Mouse (Mus musculus) neural tube, embryonic 12.5 days (tissue): ENCODE data around the gene Rbms1. TPM values are rescaled to one million over a fixed set of nuclear protein-coding genes. Genes with fewer than 3 reads are reported as not detected.

Experiments
- ATAC-seq: fragments of 200-750 bp; cut with Nextera tagmentation; 2 replicates; pipeline ENCODE4 v1.8.0; 2017; ENCODE audit warnings: low read depth, mild to moderate bottlenecking, moderate TSS enrichment, moderate library complexity; ENCODE audit not compliant: low FRiP score
- H3K27ac ChIP-seq: fragments of 300-500 bp; sonication (generic); 2 replicates; pipeline ENCODE4 v1.5.1; 2016
- H3K27me3 ChIP-seq: fragments of 300-500 bp; sonication (generic); replicated peaks from 2 replicates; pipeline ENCODE4 v1.6.1; 2016; ENCODE audit warnings: mild to moderate bottlenecking
- H3K36me3 ChIP-seq: fragments of 300-500 bp; sonication (generic); 2 replicates; pipeline ENCODE4 v1.6.1; 2016; ENCODE audit warnings: mild to moderate bottlenecking
- H3K4me1 ChIP-seq: fragments of 300-500 bp; sonication (generic); 2 replicates; pipeline ENCODE4 v1.6.1; 2016
- H3K4me2 ChIP-seq: fragments of 300-500 bp; sonication (generic); replicated peaks from 2 replicates; pipeline ENCODE4 v1.6.1; 2016; ENCODE audit warnings: mild to moderate bottlenecking
- H3K4me3 ChIP-seq: fragments of 300-500 bp; sonication (generic); 2 replicates; pipeline ENCODE4 v1.5.1; 2016
- H3K9ac ChIP-seq: fragments of 300-500 bp; sonication (generic); 2 replicates; pipeline ENCODE4 v1.6.1; 2016; ENCODE audit warnings: mild to moderate bottlenecking
- H3K9me3 ChIP-seq: fragments of 300-500 bp; sonication (generic); 2 replicates; pipeline ENCODE4 v1.6.1; 2016; ENCODE audit warnings: mild to moderate bottlenecking
- WGBS: fragments of 180-500 bp; shearing (Covaris S2); methylation state at CpG from one replicate; pipeline ENCODE4 v1.1.7; 2016; 5-methylcytosine and 5-hydroxymethylcytosine counted together
- polyA plus RNA-seq: library from polyadenylated mRNA; unstranded; fragments of >200 nt; fragmentation: Nextera tagmentation; extraction: Ambion mirVana; gene quantifications from 2 replicates; pipeline ENCODE4 v1.2.1, GENCODE M21; 2016

The Rbms1 gene
- polyA plus RNA-seq, 1 experiment from 2014 or later: 79.3 TPM

DNA sequence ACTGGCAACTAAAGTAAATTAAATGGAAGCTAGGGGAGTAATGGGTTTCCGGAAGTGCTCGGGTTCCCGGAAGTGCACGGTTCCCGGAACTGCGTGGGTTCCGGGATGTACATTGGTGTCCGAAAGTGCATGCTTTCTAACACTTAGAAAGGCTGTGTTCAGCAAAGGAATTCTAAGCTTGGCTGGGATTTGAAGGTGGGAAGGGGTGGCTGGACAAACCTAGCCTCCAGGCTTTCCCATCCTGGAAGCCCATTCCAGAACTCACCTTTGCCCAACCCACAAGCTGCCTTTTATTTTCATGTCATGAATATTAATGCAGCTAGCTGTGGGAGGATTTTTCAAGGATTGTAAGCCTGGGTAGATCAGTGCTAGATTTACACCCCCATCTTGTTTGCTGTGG lies 51.3 kb downstream of the Rbms1 start:
- ATAC-seq: no peak
- 85% methylated on average over 8 of the region's 8 CpGs for WGBS
- H3K27me3 ChIP-seq: no peaks in the 10 kb centered on the region

DNA sequence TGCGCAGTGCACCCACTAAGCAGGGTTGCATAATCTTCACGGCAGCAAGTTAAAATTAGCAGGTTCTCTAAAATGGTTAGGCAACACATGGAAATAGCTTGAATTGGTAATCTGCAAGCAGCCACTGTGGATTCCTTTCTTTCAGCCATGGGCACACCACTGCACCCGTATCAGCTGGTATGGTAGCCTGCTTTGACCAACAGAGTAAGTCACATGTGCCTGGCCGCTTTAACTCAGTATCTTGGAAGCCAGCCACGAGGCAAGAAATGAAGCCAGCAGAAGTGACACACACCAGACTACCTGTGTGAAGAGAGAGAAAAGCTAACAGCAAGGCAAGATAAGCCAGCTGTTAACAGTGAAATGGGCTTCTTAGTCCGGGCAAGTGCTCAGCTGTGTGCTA lies 52.2 kb downstream of the Rbms1 start:
- H3K27ac ChIP-seq: no peak overlapping the region
- no peak for ATAC-seq
- no peak overlapping the region for H3K4me2 ChIP-seq
- no peaks in the 10 kb centered on the region for H3K9me3 ChIP-seq
- H3K36me3 ChIP-seq: no peaks in the 10 kb centered on the region
- no peak overlapping the region for H3K4me3 ChIP-seq
- H3K4me1 ChIP-seq: peaks cover 18% of the 10 kb centered on the region
- no peak overlapping the region for H3K9ac ChIP-seq
- H3K27me3 ChIP-seq: no peaks in the 10 kb centered on the region
- WGBS: 88% methylated on average over 6 of the region's 6 CpGs

More for the DNA sequence above, 51.3 kb downstream of the Rbms1 start:
- Histone ChIP-seq H3K4me3 (no peak overlapping the region), H3K4me2 (no peak overlapping the region), H3K9me3 (no peaks in the 10 kb centered on the region), H3K36me3 (no peaks in the 10 kb centered on the region), H3K9ac (no peak overlapping the region), H3K4me1 (peaks cover 18% of the 10 kb centered on the region), H3K27ac (no peak overlapping the region)

DNA sequence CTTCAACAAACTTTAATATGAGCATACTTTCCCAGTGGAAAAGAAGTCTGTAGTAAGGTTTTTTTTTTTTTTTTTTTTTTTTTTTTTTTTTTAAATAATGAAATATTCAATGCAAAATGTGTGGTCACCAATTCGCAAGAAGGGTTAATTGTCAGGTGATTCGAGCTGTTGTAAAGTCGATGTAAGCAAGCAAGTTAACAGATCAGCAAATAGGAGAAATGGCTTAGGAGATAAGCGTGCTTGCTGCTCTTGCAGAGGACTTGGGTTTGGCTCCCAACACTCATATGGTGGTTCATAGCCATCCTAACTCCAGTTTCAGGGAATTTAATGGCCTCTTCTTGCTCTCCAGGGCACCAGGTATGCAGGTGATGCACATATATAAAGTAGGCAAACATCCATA lies 54.4 kb downstream of the Rbms1 start:
- no peak for ATAC-seq
- H3K9me3 ChIP-seq: no peaks in the 10 kb centered on the region
- H3K36me3 ChIP-seq: no peaks in the 10 kb centered on the region
- H3K27me3 ChIP-seq: no peaks in the 10 kb centered on the region
- no peak overlapping the region for H3K4me3 ChIP-seq
- no peak overlapping the region for H3K4me2 ChIP-seq
- 93% methylated on average over 4 of the region's 4 CpGs for WGBS
- H3K27ac ChIP-seq: no peak overlapping the region
- H3K9ac ChIP-seq: no peak overlapping the region
- peaks cover 18% of the 10 kb centered on the region for H3K4me1 ChIP-seq

DNA sequence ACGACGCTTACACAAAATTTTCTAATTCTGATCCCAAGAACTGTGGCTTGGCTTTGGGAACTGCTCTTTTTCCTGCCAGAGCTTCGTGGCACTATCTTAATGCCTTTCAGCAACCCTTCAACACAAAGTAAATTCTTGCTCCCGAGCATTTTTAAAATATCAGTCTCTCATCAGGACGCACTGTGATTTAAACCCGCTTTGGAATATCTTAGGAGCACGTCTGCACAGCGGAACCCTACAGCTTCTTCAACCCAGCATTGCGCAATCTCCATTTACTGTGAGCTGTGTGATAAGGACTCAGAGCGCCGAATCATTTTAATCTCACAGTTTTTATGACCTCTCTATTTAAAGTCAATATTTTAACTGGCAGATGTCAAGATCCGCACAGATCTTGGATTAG lies 54.9 kb downstream of the Rbms1 start:
- 91% methylated on average over 12 of the region's 12 CpGs for WGBS

DNA sequence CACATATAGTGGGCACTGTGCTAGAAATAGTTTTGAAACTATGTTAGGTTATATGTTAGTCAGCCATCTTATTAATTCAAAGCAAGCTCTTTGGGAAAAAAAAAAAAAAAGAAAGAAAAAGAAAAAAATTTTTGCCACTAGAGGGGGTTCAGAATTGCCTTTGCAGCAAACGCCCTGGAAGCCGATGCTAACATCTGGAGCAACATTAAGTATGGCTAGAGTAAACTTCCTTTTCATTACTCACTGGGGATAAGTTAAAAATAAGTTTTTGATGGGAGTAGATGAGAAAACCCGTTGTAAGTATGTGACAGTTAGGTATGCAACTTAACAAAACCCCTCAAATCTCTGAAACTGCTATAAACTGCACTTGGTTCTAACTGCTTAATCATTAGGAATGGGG lies 57.7 kb downstream of the Rbms1 start:
- no peak for ATAC-seq

More for the DNA sequence above, 54.9 kb downstream of the Rbms1 start:
- Histone ChIP-seq H3K4me1 (peaks cover 14% of the 10 kb centered on the region), H3K27me3 (no peaks in the 10 kb centered on the region), H3K9me3 (no peaks in the 10 kb centered on the region), H3K4me3 (no peak overlapping the region), H3K27ac (no peak overlapping the region), H3K4me2 (no peak overlapping the region), H3K9ac (no peak overlapping the region), H3K36me3 (no peaks in the 10 kb centered on the region)
- ATAC-seq: no peak

DNA sequence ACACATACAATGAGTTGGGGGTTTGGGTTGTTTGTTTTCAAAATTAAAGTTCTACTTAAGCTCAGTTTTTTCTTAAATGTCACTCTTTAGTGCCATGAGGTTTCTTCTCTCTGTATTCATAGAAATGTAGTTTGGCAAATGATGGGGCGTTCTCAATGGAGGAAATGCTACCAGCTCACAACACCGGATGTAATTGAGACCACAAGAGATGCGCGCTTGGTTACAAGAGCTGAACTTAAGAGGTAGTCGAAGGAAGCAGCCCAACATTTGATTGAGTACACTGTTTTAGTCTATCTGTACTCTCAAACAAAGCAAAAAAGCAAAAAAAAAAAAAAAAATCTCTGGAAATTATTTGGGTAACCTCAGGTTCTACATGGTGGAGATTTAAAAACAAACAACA lies 58.9 kb downstream of the Rbms1 start:
- no peaks in the 10 kb centered on the region for H3K36me3 ChIP-seq
- WGBS: 89% methylated on average over 5 of the region's 5 CpGs
- H3K4me1 ChIP-seq: no peaks in the 10 kb centered on the region

More for the DNA sequence above, 57.7 kb downstream of the Rbms1 start:
- WGBS: 41% methylated on average over 3 of the region's 3 CpGs
- Histone ChIP-seq H3K27ac (no peak overlapping the region), H3K9me3 (no peaks in the 10 kb centered on the region), H3K9ac (no peak overlapping the region), H3K27me3 (no peaks in the 10 kb centered on the region), H3K4me3 (no peak overlapping the region), H3K4me2 (no peak overlapping the region), H3K4me1 (no peaks in the 10 kb centered on the region), H3K36me3 (no peaks in the 10 kb centered on the region)

DNA sequence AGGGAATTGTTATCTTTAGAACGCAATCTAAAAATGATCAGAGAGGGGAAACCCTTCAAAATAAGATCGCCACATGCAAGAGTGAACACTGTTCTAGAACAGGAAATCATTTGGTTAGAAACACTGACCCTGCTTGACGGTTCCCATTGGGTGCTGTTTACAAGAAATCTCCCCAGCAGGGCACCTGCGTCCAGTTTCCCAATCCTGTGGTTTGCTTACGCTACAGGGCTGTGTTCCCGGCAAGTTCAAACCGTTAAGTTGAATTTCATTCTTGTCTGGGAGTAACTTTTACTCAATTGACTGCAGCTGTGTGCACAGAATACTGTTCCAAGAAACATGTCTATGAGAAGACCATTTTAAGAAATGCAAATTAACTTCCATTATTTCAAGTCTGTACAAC lies 59.5 kb downstream of the Rbms1 start:
- H3K4me3 ChIP-seq: no peak overlapping the region
- 80% methylated on average over 7 of the region's 7 CpGs for WGBS
- no peaks in the 10 kb centered on the region for H3K9me3 ChIP-seq
- H3K36me3 ChIP-seq: no peaks in the 10 kb centered on the region
- no peaks in the 10 kb centered on the region for H3K4me1 ChIP-seq
- no peaks in the 10 kb centered on the region for H3K27me3 ChIP-seq
- H3K9ac ChIP-seq: no peak overlapping the region
- no peak for ATAC-seq
- no peak overlapping the region for H3K27ac ChIP-seq
- H3K4me2 ChIP-seq: no peak overlapping the region

More for the DNA sequence above, 58.9 kb downstream of the Rbms1 start:
- no peak overlapping the region for H3K9ac ChIP-seq
- no peaks in the 10 kb centered on the region for H3K27me3 ChIP-seq
- H3K27ac ChIP-seq: no peak overlapping the region
- ATAC-seq: no peak
- H3K4me3 ChIP-seq: no peak overlapping the region
- H3K9me3 ChIP-seq: no peaks in the 10 kb centered on the region
- H3K4me2 ChIP-seq: no peak overlapping the region

DNA sequence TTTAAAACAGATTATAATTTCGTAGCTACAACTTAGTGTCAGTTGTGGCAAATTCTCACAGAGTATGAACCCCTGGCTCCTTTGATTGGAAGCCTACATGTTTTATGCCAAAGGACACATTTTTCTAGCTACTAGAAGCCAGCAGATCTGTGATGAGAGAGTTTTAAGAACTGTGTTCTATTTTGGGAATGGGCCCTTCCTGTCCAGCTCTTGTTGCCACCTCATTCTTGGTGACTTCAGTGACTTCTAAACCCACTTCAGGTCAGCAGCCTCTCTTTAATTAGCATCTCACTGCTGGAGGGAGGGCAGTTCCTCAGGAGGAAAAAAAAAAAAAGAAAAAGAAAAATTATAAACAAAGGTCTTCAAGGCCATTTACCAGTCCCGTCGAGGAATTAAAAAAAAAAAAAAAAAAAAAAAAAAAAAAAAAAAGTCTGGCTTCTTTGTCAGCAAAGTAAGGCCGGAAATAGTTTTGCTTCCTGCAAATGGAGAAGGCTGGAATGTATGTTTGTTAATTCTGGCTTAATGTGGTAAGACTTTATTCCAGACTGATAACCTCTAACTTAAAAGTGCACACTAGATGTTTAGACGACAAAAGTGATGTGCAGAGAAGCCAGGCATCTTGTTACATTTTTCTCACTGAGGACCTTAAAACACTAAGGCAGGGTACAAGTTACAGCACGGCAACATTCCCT lies 60.4 kb downstream of the Rbms1 start:
- Histone ChIP-seq H3K27me3 (no peaks in the 10 kb centered on the region), H3K36me3 (no peaks in the 10 kb centered on the region), H3K9ac (no peak overlapping the region), H3K27ac (no peak overlapping the region), H3K9me3 (no peaks in the 10 kb centered on the region), H3K4me2 (no peak overlapping the region), H3K4me1 (no peaks in the 10 kb centered on the region), H3K4me3 (no peak overlapping the region)
- no peak for ATAC-seq
- WGBS: 78% methylated on average over 6 of the region's 6 CpGs

DNA sequence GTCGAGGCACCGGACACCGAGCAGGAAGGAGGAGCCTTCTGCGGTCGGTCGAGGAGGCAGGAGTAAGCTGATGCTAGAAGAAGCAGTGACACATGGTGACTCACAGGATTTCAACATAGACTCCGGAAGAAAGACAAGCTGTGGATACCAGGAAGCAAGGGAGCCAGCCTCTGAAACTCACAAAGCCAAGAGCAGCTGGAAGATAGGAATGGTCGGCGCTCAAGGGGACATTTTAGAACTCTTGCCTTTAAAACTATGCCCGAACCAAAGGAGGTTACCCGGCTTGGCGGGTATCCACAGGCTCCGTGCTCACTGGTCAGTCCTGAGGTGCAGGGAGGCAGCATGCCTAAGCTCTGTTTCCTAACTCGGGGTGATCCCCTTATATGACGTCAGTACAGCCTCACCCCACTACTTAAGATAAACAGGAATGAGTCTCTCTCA lies 61.5 kb downstream of the Rbms1 start:
- Histone ChIP-seq H3K4me1 (no peaks in the 10 kb centered on the region), H3K4me2 (no peak overlapping the region), H3K27me3 (no peaks in the 10 kb centered on the region), H3K27ac (no peak overlapping the region), H3K9ac (no peak overlapping the region), H3K36me3 (no peaks in the 10 kb centered on the region), H3K4me3 (no peak overlapping the region), H3K9me3 (no peaks in the 10 kb centered on the region)
- WGBS: 86% methylated on average over 15 of the region's 15 CpGs
- no peak for ATAC-seq

DNA sequence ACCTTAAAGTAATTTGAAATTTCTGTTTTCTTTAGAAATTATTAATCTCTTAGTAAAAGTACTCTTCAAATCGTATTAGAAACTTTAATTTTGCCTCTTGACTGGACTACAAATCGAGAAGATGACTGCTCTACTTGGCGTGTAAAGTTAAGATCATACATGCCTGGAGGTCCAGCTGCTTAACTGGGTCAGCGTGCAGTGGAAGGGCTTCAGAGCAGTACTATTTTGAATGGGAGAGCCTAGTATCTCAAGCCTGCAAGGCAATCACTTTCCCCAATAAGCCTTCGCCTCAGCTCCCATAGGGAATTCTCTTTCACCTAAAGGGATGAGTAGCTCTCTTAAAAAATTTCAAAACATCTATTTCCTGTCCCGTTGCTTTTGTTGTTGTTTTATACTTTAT lies 62.0 kb downstream of the Rbms1 start:
- no peak for ATAC-seq
- Histone ChIP-seq H3K27me3 (no peaks in the 10 kb centered on the region), H3K4me2 (no peak overlapping the region), H3K9me3 (no peaks in the 10 kb centered on the region), H3K4me1 (no peaks in the 10 kb centered on the region), H3K9ac (no peak overlapping the region), H3K4me3 (no peak overlapping the region), H3K27ac (no peak overlapping the region), H3K36me3 (no peaks in the 10 kb centered on the region)
- 88% methylated on average over 6 of the region's 6 CpGs for WGBS

DNA sequence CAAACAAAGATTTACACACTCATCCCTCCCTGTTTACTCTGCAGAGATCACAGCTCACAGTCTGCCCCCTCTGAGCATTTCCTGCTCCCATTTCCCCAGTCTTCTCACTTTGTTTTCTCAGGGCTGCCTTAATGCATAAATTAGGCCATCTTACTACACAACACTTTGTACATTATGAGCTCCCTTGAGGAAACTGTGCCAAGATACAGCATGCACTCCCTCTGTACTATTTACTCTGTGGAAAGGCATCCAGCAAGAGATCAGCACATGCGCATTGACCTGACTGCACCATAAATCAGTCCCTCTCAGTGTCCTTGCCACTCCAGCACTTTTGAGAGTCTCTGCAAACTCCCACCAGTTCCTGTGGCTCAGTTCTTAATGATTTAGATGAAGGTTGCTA lies 70.0 kb downstream of the Rbms1 start:
- H3K4me1 ChIP-seq: no peaks in the 10 kb centered on the region
- H3K27ac ChIP-seq: no peak overlapping the region
- H3K4me3 ChIP-seq: no peak overlapping the region
- no peak overlapping the region for H3K9ac ChIP-seq
- no peaks in the 10 kb centered on the region for H3K9me3 ChIP-seq
- no peaks in the 10 kb centered on the region for H3K27me3 ChIP-seq
- 59% methylated on average over 1 of the region's 1 CpGs for WGBS
- H3K4me2 ChIP-seq: no peak overlapping the region
- H3K36me3 ChIP-seq: no peaks in the 10 kb centered on the region
- no peak for ATAC-seq

DNA sequence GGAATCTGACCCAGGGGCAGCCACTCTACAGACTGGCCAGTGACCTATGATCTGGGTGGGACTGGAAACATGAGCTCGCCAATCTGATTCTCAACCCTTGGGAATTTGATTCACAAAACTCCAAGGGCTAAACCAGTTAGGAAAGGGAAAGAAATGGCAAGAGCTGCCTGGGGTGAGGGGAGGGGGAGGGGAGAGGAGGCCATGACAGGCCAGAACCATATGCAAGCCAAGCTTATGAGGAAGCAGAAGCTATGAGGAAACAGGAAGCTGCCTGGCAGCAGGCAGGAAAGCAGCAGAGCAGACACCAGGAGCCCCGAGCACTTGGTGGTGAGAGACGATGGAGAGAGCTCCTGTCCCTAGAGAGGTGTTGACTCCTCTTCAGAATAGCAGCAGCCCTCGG lies 79.1 kb downstream of the Rbms1 start:
- 56% methylated on average over 4 of the region's 4 CpGs for WGBS
- no peak for ATAC-seq
- Histone ChIP-seq H3K4me3 (no peak overlapping the region), H3K4me1 (peaks cover 17% of the 10 kb centered on the region; the same call in 1 of the 2 replicates), H3K4me2 (no peak overlapping the region), H3K27me3 (no peaks in the 10 kb centered on the region), H3K9ac (no peak overlapping the region), H3K27ac (no peak overlapping the region), H3K9me3 (no peaks in the 10 kb centered on the region), H3K36me3 (no peaks in the 10 kb centered on the region)

DNA sequence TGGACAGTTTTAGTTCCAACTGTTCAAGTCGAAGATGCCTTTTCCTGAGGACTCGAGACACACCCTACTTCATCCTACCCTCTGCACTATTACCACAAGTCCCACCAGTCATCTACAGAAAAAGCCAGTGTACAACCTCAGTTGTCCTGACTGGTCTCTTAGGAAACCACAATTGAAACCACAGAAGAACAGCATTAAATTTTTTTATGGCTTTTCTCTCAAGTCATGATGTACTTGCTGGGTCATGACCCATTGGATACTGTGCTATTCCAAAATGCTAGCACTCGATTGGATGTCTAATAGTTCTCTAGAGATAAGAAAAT lies 80.0 kb downstream of the Rbms1 start:
- no peak for ATAC-seq
- whole genome bisulfite sequencing: 69% methylated on average over 3 of the region's 3 CpGs
- Histone ChIP-seq H3K27ac (no peak overlapping the region), H3K9ac (no peak overlapping the region), H3K4me1 (peaks cover 19% of the 10 kb centered on the region; the same call in 1 of the 2 replicates), H3K27me3 (0 out of 2 replicates have a peak, but pooled peaks cover 5% of the 10 kb centered on the region), H3K4me2 (no peak overlapping the region), H3K4me3 (no peak overlapping the region), H3K9me3 (no peaks in the 10 kb centered on the region), H3K36me3 (no peaks in the 10 kb centered on the region)
